Mouse (Mus musculus): ENCODE measurements around the gene Ifi208.
A peak's percentile ranks its signal among the peaks of the same experiment; 100 is the strongest.
"Not testable (repeated sequence)": the region's sequence is repeated elsewhere in the genome, so short reads cannot be mapped to it uniquely, and the experiment has no call there.

Gene Ifi208

GRCm38 (mm10) chr1:173673458-173674097 lies at the start of gene Ifi208:
Gene Ifi208 (plus strand): TSS chr1:173673675.
- DNase-seq, result not testable (repeated sequence)

GRCm38 (mm10) chr1:173624052-173624451 lies 49.4 kb upstream of the Ifi208 start:
- DNase-seq, result no peak

- DNase-seq, result no peak
These were observed 46.8 kb upstream of the Ifi208 start for GRCm38 (mm10) chr1:173626686-173627085.

- not testable (repeated sequence) for DNase-seq
These were observed 42.9 kb upstream of the Ifi208 start, which contains the start of gene Ifi209 for GRCm38 (mm10) chr1:173630622-173631021. Gene Ifi209 (plus strand): TSS chr1:173630917.

DNA sequence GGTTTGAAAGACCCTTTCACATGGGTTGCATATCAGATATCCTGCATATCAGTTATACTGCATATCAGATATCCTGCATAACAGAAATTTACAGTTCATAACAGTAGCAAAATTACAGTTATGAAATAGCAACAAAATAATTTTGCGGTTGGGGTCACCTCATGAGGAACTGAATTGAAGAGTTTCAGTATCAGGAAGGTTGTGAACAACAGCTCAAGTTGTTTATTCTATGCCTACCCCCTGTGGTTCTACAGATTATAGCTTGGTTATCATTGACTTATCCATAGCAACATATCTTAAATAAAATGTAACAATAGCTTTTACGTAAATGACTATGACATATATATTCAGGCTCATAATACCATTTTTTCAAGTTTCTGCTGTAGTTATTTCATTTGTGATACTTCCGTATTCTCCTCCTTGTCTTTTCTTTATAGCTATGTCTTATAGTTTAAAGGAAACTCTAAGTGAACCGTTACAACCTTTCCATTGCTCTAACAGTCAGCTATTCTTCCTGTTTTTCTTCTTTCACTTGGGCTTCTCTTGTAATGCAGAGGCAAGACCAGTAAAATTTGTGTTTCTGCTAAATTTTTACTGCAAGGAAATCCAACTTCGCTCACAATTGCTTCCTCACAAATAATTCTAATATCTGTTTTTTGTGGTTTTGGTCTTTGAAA lies 39.4 kb upstream of the Ifi208 start:
- DNase-seq, result no peak

- no peak for DNase-seq
These were observed 28.1 kb upstream of the Ifi208 start for GRCm38 (mm10) chr1:173645393-173645792.

DNA sequence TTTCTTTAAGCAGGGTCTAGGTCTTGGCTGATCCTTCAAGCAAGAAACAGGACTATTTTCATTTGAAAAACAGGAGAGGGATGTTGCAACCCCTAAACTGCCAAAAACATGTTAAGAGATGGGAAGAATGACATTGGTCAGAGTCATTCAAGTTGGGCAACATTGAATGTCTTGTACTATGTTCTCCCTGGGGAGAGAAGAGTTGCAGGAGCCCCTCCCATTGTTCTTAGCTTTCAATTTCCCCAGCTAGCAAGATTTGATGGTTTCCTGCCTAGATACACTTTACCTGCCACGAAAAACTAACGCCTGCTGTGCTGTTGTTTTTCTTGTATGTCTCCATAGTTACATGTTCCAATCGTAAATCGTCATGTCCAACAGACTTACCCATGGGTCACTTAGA lies 15.5 kb upstream of the Ifi208 start:
- DNase-seq, result no peak

GRCm38 (mm10) chr1:173678605-173679004 lies 5.1 kb downstream of the Ifi208 start:
- not testable (repeated sequence) for DNase-seq

GRCm38 (mm10) chr1:173694270-173694669 lies 20.8 kb downstream of the Ifi208 start:
- no peak for DNase-seq

- peak in 1 of 2 experiments; percentile 32 for DNase-seq
These were observed 59.7 kb downstream of the Ifi208 start for GRCm38 (mm10) chr1:173733219-173733618.

DNA sequence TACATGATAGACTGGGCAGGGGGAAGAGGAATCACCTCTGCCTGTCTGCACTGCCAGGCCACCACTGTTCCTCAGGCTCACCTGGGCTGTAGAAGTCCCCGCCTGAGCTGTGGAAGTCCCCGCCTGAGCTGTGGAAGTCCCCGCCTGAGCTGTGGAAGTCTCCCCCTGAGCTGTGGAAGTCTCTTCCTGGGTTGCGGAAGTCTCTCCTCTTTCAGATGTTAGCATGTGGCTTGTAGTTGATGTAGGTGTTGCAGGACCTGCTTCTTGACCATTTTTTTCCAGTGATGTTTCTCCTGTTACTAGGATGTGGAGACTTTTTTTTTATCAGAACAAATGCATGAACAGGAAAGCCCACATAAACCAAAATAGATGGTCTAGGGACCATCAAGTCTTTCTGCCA lies 61.5 kb downstream of the Ifi208 start:
- not testable (repeated sequence) for DNase-seq

- no peak for DNase-seq
These were observed 63.5 kb downstream of the Ifi208 start for GRCm38 (mm10) chr1:173736986-173737385.

GRCm38 (mm10) chr1:173740537-173740936 lies 67.1 kb downstream of the Ifi208 start:
- no peak for DNase-seq

GRCm38 (mm10) chr1:173741656-173742055 lies 68.2 kb downstream of the Ifi208 start, which contains the start of gene Ifi207:
Gene Ifi207 (minus strand): TSS chr1:173741747.
- DNase-seq, result no peak

DNA sequence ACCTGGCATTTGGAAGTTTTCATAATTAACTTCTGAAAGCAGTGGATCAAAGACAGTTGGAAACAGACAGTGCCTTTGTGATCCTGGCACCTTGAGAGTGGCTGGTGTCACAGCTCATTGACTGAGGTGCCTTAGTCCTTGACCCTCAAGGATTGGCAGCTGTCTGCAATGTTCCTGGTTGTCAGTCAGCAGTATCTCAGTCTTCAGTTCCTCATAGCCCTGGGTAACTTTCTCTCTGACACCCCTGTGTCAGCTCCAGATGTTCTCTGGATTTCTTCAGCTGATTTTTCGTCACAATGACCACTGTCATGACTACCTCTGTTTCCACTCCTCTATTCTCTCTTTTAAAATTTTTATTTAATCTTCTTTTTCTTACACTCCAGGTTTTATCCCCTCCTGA lies 68.8 kb downstream of the Ifi208 start:
- no peak for DNase-seq
